Mouse (Mus musculus): Measurements from ENCODE around the gene Epn2. TPM values are rescaled to one million over a fixed set of nuclear protein-coding genes. Genes with fewer than 3 reads are reported as not detected.

Gene Epn2
- total RNA-seq, 2 experiments from 2014 or later: 178 to 185 TPM

DNA sequence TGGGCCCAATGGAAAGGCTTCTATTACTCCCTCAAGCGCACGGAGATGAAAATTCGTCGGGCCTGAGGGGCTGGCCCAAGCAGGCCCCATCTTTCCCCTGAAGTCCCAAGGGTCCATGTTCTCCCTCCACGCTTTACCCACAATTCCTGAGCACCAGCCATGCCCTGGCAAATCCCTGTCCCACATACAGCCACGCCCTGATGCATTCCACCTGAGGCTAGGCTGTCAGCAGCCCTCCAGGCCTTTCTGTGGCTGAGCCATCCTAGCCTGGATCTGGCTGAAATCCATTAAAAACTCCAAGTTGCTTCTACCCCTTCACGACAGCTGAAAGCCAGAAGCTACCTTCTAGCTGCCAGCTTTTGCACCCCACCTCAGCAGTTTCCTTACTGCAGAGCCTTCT is 91.6 kb downstream of the Epn2 start:
- DNase-seq: no peak

- no peak for DNase-seq
These were observed 92.1 kb downstream of the Epn2 start for GRCm38 (mm10) chr11:61487401-61487800.

DNA sequence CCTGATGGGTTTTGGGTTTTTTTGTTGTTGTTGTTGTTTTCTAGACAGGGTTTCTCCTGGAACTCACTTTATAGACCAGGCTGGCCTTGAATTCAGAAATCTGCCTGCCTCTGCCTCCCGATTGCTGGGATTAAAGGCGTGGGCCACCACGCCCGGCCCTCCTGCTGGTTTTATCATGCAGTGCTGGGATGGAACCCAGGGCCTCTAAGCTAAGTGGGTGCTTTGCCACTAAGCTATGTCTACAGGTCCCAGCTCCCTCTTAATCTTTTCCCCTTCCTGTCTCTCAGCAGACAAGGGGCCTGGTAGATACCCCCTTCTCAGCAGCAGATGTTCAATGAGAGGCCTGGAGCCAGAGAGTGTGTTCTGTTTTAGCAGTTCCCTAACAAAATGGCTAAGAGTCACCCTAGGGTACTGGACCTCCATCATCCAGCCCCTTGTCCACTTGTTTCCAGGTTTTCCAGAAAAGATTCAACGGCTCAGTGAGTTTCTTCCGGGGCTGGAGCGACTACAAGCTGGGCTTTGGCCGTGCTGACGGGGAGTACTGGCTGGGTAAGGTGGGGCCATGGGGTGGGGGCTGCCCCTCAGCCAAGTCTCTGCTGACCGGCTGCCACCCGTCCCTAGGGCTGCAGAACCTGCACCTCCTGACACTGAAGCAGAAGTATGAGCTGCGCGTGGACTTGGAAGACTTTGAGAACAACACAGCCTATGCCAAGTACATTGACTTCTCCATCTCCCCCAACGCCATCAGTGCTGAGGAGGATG is 92.8 kb downstream of the Epn2 start:
- no peak for DNase-seq

- DNase-seq: no peak
These were observed 93.7 kb downstream of the Epn2 start for GRCm38 (mm10) chr11:61485541-61486457.

GRCm38 (mm10) chr11:61484613-61485540 is 94.6 kb downstream of the Epn2 start, which contains the start of gene Mfap4:
Gene Mfap4 (plus strand): TSS chr11:61485431.
- DNase-seq: peak; percentile 83 to 85

DNA sequence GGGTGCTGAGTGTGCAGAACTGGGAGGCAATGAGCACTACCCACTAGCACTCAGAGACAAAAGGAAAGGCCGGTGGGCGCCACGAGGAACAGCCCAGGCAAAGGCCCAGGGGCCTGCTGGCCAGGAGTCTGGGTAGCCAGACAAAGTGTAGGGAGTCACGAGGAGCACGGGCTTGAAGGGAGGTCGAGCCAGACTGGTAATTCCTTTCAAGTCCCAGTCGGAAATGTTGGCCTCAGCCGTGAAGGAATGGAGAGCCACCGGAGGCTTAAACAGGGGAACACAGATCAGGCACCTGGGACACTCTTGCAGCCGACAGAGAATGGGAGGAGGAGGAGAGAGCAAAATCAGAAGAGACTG is 95.3 kb downstream of the Epn2 start:
- DNase-seq: no peak

- no peak for DNase-seq
These were observed 96.2 kb downstream of the Epn2 start for GRCm38 (mm10) chr11:61483226-61483845.

DNA sequence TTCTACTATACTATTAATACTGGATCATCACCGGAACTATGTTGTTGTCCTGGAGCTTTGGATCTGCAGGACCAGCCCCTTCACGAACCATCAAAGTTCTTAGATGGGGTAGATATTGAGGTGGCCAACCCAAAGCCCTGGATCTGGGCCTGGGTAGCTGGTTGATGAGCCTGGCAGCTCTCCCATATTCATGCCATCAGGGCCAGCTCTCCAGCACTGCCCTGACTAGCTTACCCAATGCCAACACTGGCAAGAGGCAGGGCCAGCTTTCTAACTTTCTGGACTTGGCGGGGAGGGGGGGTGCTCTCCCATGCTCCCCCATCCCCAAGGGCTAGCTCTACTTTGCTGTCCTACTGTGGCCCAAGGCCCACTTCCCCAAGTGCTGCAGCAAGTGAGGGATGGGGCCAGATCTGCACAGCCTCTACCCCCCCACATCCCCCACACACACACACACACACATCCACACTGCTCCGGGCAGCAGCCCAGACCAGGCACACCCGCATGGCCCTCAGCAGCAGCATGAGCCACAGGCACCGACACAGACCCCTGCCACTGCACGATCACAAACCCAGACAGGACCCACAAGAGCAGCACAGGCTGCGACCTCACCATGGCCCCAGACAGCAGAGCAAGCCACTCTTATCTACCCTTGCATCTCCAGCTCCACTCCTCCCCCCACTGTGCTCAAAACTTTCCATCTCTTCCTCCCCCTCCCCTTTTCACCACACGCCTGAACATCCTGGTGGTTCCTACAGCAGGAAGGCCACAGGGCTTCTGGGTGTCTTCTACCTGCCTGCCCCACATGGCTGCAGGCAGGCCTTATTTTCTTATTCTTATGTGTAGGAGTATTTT is 98.0 kb downstream of the Epn2 start:
- DNase-seq: no peak

GRCm38 (mm10) chr11:61478788-61479187 is 100.7 kb downstream of the Epn2 start:
- no peak for DNase-seq

DNA sequence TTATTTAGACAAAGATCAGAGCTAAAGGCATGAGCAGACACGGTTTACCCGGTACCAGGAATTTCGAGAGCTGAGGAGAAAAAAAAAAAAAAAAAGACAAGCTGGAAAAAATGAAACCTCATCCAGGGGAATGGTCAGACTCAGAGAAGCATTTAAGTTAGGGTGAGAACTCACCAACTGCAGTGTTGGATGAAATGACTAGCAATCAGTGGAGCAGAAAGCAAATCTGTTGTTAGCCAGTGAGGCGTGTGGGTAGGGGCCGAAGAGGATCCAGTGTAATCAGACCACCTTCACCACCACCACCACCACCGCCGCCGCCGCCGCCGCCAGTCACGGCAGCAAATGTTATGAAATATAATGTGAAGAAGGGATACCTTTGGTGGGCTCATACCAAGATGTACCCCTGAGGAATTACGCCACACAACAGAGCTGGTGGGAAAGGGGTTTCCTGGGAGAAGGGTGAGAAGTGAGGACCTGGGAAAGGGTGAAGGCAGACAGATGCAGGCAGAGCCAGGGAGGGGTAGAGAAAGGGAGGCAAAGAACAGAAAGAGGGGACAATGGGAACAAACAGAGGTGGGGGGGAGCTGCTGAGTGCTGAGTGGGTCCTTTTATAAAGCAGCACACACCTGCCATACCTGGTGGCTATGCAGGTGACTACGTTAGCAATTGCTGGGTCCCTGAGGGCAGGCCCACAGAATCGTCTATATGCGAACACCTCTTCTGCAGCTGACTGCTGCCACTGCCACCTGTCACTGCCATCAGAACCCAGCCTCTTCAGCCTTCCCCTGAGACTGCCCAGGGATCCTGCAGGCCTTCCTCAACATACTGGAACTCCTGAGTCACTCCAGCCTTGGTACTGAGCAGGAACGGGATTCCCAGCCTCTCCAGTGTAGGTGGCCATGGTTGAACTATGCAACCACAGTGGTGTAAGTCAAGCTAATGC is 101.7 kb downstream of the Epn2 start:
- DNase-seq: no peak

DNA sequence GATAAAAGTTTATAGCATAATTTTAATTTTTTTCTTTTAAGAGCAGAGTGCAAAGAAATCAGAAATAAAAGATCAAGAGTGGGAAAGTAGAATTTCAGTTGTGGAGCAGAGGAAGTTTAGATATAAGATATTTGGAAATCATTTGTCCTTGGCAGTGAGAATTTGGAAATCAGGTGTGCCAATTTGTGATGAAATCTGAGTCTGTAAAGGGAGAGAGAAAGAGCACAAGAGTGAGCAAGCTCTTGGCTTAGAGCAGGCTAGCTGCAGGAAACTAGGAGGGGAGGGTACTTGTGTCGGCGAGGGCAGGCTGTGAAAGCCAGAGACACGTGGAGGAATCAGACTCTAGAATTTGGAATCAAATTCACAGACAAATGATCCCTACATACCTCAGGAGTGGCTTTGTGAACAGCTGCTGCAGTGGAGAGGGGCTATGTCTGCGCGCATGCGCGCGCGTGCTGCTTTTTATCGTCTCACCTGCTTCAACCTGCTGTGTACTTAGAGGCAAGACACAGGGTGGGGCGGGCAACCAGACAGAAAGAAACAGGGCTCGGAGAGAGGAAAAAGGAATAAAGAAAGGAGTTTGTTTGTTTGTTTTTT is 102.6 kb downstream of the Epn2 start:
- DNase-seq: no peak

DNA sequence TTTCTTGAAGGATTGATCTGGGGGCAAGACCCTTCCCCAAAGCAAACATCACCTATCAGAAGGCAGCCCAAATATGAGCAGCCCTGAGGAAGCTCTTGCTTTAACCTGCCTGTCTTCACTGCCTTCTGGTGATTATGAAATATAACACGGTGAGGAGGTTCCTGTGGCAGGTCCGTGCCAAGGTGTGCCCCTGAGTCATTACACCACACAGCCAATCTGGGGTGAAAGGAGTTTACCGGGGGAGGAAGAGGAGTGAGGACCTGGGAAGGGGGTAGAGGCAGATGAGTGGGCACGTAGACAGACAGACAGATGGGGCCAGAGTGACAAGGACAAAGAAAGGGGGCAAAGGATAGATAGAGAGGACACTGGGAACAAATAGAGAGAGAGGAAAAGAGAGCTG is 105.9 kb downstream of the Epn2 start:
- no peak for DNase-seq

- DNase-seq: no peak
These were observed 108.6 kb downstream of the Epn2 start for GRCm38 (mm10) chr11:61470880-61471279.

GRCm38 (mm10) chr11:61469317-61469917 is 110.1 kb downstream of the Epn2 start:
- no peak for DNase-seq

- DNase-seq: no peak
These were observed 111.0 kb downstream of the Epn2 start for GRCm38 (mm10) chr11:61468534-61468933.

Data from layer of hippocampus, postnatal 36 days (tissue).